Mouse (Mus musculus) spleen, adult 2 months (tissue): ENCODE data around the gene Rogdi.

Experiments
- CTCF ChIP-seq: fragments of 200-500 bp; IDR thresholded peaks from 2 replicates; pipeline ENCODE4 v1.5.1; 2011; ENCODE audit warnings: mild to moderate bottlenecking, inconsistent platforms; ENCODE audit not compliant: insufficient read depth, insufficient read length, insufficient replicate concordance; ENCODE audit errors: extremely low read depth
- POLR2A ChIP-seq: fragments of 200-500 bp; IDR thresholded peaks from 2 replicates; pipeline ENCODE4 v1.6.1; 2011; ENCODE audit warnings: low read depth, low read length, inconsistent platforms

- TF ChIP-seq CTCF, result no peak
- no peak for TF ChIP-seq POLR2A
Observed at GRCm38 (mm10) chr16:5036649-5037234, 23.4 kb upstream of the Rogdi start.
